Mouse (Mus musculus) forebrain, embryonic 16.5 days (tissue): ENCODE measurements around the gene Gm4307. TPM values are rescaled to one million over a fixed set of nuclear protein-coding genes. Genes with fewer than 3 reads are reported as not detected.

ENCODE experiments used
- polyA plus RNA-seq: library from polyadenylated mRNA; unstranded; fragments of >200 nt; fragmentation: Nextera tagmentation; extraction: Ambion mirVana; gene quantifications from 2 replicates; pipeline ENCODE4 v1.2.1, GENCODE M21; 2015

Gene Gm4307
- polyA plus RNA-seq, 1 experiment from 2014 or later, result not detected

Other genes with a start within 250 kb of the Gm4307 start
- gene Gm4301, start 25.7 kb upstream of the Gm4307 start, polyA plus RNA-seq, result not detected in 2 replicates
- not detected in 2 replicates for gene Gm4302, start 20.5 kb upstream of the Gm4307 start, polyA plus RNA-seq
- not detected in 2 replicates for gene Gm4303, start 15.4 kb upstream of the Gm4307 start, polyA plus RNA-seq
- gene Gm4305, start 10.2 kb upstream of the Gm4307 start, polyA plus RNA-seq, result not detected in 2 replicates
- not detected in 2 replicates for gene Gm4312, start 21.2 kb downstream of the Gm4307 start, polyA plus RNA-seq
- 10.3 and 13.5 TPM in 2 replicates for gene Tmtc3, start 126.0 kb downstream of the Gm4307 start, polyA plus RNA-seq
- gene Cep290, start 126.2 kb downstream of the Gm4307 start, polyA plus RNA-seq, result 6.7 and 6.8 TPM in 2 replicates
- gene 4930430F08Rik, start 229.1 kb downstream of the Gm4307 start, polyA plus RNA-seq, result 14.4 and 15.3 TPM in 2 replicates
- not detected in 2 replicates for gene 1700017N19Rik, start 229.1 kb downstream of the Gm4307 start, polyA plus RNA-seq